Mouse (Mus musculus): ENCODE measurements around the gene Inppl1. TPM values are rescaled to one million over a fixed set of nuclear protein-coding genes. Genes with fewer than 3 reads are reported as not detected.

The Inppl1 gene
- total and polyA plus RNA-seq, 3 experiments: 31.6 to 54.1 (median 43.2) TPM

DNA sequence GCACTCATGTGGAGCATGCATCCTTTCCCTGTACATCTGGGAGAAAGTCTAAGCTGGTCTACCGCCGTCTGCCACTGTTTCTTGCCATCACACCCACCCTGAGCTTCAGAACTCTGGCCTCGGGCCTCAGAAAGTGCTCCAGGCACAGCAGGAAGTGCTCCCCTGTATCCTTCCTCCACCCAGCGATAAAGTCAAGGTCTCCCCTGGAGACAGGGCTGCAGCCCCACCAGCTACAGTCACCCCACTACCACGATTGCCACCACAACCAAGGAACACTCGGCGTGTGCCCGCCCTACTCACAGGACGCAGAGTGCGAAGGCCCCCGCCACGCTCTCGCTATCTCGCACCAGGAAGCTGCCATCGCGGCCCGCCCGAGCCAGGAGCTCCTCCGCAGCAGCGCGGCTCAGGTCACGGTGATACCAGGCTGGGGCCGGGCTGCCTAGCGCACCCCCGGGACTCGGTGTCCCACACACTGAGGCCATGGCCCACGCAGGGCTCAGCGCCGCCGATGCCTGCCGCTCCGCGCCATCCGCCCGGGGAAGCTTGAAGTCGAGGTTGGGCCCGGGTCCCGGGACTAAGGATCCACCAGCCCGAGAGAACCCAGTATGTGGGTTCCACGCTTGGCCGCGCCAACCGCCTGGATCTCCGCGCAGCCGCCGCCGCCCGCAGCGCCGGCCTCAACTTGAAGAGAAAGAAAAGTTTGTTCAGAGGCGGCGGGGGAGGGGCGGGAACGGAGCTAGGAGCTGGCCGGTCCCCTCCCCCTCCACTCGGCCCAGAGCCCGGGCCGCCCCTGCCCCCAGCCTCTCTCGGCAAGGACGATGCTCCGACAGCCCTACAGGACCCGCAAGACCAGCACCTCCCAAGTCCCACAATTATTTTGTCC lies 1.5 kb downstream of the Inppl1 start:
- no peaks in the 10 kb centered on the region for H3K9me3 ChIP-seq (replicated peaks)
- DNase-seq (ENCODE audit: low spot score) (peak; percentile 36), ATAC-seq (ENCODE audit: extremely low read depth, insufficient number of reproducible peaks, low FRiP score, poor library complexity, severe bottlenecking) (peak; percentile 38; the same call in 1 of the 2 replicates)
- peaks cover 38% of the 10 kb centered on the region for H3K36me3 ChIP-seq (replicated peaks)
- peaks cover 26% of the 10 kb centered on the region for H3K4me1 ChIP-seq (ENCODE audit: insufficient read depth, low read depth, low read length)
- TF ChIP-seq POLR2AphosphoS5 (IDR thresholded peaks at IDR 0.05; ENCODE audit: insufficient replicate concordance, low read depth, low read length): no peak
- TF ChIP-seq CTCF (IDR thresholded peaks at IDR 0.05; ENCODE audit: low read depth, low read length): no peak
- TF ChIP-seq GATA2 (IDR thresholded peaks at IDR 0.05; ENCODE audit: borderline replicate concordance, low read depth, low read length): no peak
- peak overlapping the region; percentile 80 for H3K4me3 ChIP-seq (ENCODE audit: low read depth, low read length)
- H3K27me3 ChIP-seq (ENCODE audit: insufficient read depth, low read length): peaks cover 15% of the 10 kb centered on the region

DNA sequence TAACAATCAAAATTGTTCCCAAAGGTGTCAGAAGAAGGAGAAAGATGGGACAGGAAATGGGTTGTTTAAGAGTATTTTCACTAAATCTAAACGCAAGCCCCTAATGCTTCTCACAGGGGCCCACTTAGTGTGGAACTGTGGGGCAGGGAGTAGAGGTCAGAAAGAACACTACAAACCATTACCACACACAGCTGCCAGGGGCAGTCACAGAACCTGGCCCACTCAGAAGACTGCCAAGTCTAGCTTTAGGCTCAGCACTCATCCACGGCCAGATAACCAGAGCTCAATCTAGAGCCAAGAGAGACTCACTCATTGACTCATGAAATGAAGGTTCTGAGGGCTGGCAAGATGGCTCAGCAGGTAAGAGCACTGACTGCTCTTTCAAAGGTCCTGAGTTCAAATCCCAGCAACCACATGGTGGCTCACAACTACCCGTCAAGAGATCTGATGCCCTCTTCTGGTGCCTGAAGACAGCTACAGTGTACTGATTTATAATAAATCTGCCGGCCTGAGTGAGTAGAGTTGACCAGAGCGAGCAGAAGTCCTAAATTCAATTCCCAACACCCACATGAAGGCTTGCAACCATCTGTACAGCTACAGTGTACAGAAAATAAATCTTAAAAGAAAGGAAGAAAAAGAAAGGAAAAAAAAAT lies 2.4 kb downstream of the Inppl1 start:
- TF ChIP-seq GATA1 (IDR thresholded peaks at IDR 0.05; ENCODE audit: borderline replicate concordance, low read length): no peak
- TF ChIP-seq CTCF (IDR thresholded peaks at IDR 0.05; ENCODE audit: low read depth, low read length): no peak
- TF ChIP-seq TAL1 (conservative IDR thresholded peaks at IDR 0.05; ENCODE audit: low read depth, low read length): no peak
- TF ChIP-seq GATA2 (IDR thresholded peaks at IDR 0.05; ENCODE audit: borderline replicate concordance, low read depth, low read length): no peak
- TF ChIP-seq POLR2AphosphoS5 (IDR thresholded peaks at IDR 0.05; ENCODE audit: insufficient replicate concordance, low read depth, low read length): no peak
- Histone ChIP-seq H3K36me3 (replicated peaks) (peaks cover 48% of the 10 kb centered on the region), H3K9me3 (replicated peaks) (no peaks in the 10 kb centered on the region), H3K4me1 (ENCODE audit: insufficient read depth, low read depth, low read length) (peaks cover 26% of the 10 kb centered on the region), H3K27me3 (ENCODE audit: insufficient read depth, low read length) (peaks cover 12% of the 10 kb centered on the region), H3K4me3 (ENCODE audit: low read depth, low read length) (no peak overlapping the region)
- no peak for DNase-seq (ENCODE audit: low spot score)
- no peak for ATAC-seq (ENCODE audit: extremely low read depth, insufficient number of reproducible peaks, low FRiP score, poor library complexity, severe bottlenecking)

DNA sequence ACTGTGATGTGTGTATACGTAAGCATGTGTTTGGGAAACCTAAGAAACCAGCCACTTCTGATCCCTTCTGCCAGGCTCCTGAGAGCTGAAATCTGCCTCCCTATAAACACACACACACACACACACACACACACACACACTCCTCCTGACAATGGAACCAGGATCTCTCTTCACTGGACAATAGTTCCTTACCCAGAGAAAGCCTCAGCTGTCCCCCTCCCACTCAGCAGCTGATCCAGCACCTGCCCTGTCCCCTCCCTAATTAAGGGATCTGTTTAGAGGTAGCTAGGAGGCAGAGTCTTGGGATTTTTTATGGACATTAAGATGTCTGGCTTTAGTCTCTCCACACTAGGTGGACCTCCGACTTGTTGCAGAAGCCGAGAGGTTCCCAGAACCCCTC lies 3.1 kb downstream of the Inppl1 start:
- H3K27me3 ChIP-seq (ENCODE audit: insufficient read depth, low read length): peaks cover 8% of the 10 kb centered on the region
- DNase-seq (ENCODE audit: low spot score) (no peak), ATAC-seq (ENCODE audit: extremely low read depth, insufficient number of reproducible peaks, low FRiP score, poor library complexity, severe bottlenecking) (no peak)
- H3K4me1 ChIP-seq (ENCODE audit: insufficient read depth, low read depth, low read length): peaks cover 26% of the 10 kb centered on the region
- TF ChIP-seq GATA1 (IDR thresholded peaks at IDR 0.05; ENCODE audit: borderline replicate concordance, low read length) (no peak), TAL1 (conservative IDR thresholded peaks at IDR 0.05; ENCODE audit: low read depth, low read length) (no peak), GATA2 (IDR thresholded peaks at IDR 0.05; ENCODE audit: borderline replicate concordance, low read depth, low read length) (no peak), CTCF (IDR thresholded peaks at IDR 0.05; ENCODE audit: low read depth, low read length) (no peak), POLR2AphosphoS5 (IDR thresholded peaks at IDR 0.05; ENCODE audit: insufficient replicate concordance, low read depth, low read length) (no peak)
- no peak overlapping the region for H3K4me3 ChIP-seq (ENCODE audit: low read depth, low read length)
- H3K36me3 ChIP-seq (replicated peaks): peaks cover 54% of the 10 kb centered on the region
- no peaks in the 10 kb centered on the region for H3K9me3 ChIP-seq (replicated peaks)

DNA sequence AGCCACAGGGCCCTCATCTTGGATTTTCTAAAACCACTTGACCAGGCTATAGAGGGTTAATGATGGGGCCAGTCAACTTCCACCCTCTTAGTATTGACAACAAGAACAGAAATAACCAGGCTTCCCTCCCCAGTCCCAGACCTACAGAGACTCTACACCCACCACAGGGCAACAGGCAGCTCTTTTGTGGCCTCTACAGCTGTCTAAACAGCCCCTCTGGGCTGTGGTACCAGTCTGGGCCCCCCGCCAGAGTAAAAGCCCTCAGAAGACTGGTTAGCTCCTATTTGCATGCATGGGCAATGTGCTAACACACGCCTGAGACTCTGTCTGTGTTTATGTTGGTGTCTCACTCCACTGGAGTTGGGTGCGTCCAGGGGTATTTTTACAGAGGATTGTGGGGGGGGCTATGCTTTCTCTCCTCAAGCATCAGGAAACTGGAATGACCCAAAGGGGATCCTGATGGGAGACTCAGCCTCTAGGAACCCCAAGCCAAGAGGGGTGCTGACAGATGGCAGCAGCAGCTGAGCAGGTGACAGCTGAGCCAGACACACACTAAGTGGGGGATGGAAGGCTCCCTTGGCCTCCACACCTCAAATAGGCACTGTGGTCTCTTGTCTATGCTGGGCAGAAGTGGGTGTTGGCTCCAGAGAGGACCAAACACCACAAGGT lies 4.0 kb downstream of the Inppl1 start:
- no peak for ATAC-seq (ENCODE audit: extremely low read depth, insufficient number of reproducible peaks, low FRiP score, poor library complexity, severe bottlenecking)
- peaks cover 26% of the 10 kb centered on the region for H3K4me1 ChIP-seq (ENCODE audit: insufficient read depth, low read depth, low read length)
- peaks cover 62% of the 10 kb centered on the region for H3K36me3 ChIP-seq (replicated peaks)
- no peaks in the 10 kb centered on the region for H3K9me3 ChIP-seq (replicated peaks)
- no peak overlapping the region for H3K4me3 ChIP-seq (ENCODE audit: low read depth, low read length)
- H3K27me3 ChIP-seq (ENCODE audit: insufficient read depth, low read length): peaks cover 8% of the 10 kb centered on the region
- TF ChIP-seq POLR2AphosphoS5 (IDR thresholded peaks at IDR 0.05; ENCODE audit: insufficient replicate concordance, low read depth, low read length) (no peak), GATA1 (IDR thresholded peaks at IDR 0.05; ENCODE audit: borderline replicate concordance, low read length) (no peak), TAL1 (conservative IDR thresholded peaks at IDR 0.05; ENCODE audit: low read depth, low read length) (no peak), CTCF (IDR thresholded peaks at IDR 0.05; ENCODE audit: low read depth, low read length) (no peak), GATA2 (IDR thresholded peaks at IDR 0.05; ENCODE audit: borderline replicate concordance, low read depth, low read length) (no peak)
- no peak for DNase-seq (ENCODE audit: low spot score)

DNA sequence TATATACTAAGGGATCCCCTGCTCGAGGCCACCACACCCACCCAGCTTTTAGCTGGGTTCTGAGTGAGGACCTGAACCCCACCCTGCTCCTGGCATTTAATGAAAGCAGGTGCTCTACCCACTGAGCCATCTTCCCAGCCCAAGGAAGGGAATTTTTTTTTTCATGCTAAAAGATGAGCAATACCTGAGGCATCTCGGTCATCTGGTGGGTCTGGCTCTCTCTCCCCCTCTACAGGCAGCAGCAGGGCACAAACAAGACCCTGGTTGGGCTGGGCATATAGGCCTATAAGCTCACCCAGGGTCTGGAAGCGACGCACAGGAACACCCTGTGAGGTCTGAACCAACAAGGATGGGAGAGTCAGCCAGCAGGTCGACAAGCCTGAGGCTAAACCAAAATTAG lies 4.7 kb downstream of the Inppl1 start:
- ATAC-seq (ENCODE audit: extremely low read depth, insufficient number of reproducible peaks, low FRiP score, poor library complexity, severe bottlenecking) (no peak), DNase-seq (ENCODE audit: low spot score) (no peak)
- peaks cover 5% of the 10 kb centered on the region for H3K27me3 ChIP-seq (ENCODE audit: insufficient read depth, low read length)
- H3K4me3 ChIP-seq (ENCODE audit: low read depth, low read length): no peak overlapping the region
- no peaks in the 10 kb centered on the region for H3K9me3 ChIP-seq (replicated peaks)
- peaks cover 26% of the 10 kb centered on the region for H3K4me1 ChIP-seq (ENCODE audit: insufficient read depth, low read depth, low read length)
- H3K36me3 ChIP-seq (replicated peaks): peaks cover 69% of the 10 kb centered on the region
- TF ChIP-seq GATA1 (IDR thresholded peaks at IDR 0.05; ENCODE audit: borderline replicate concordance, low read length) (no peak), CTCF (IDR thresholded peaks at IDR 0.05; ENCODE audit: low read depth, low read length) (no peak), POLR2AphosphoS5 (IDR thresholded peaks at IDR 0.05; ENCODE audit: insufficient replicate concordance, low read depth, low read length) (no peak), GATA2 (IDR thresholded peaks at IDR 0.05; ENCODE audit: borderline replicate concordance, low read depth, low read length) (no peak)

- no peaks in the 10 kb centered on the region for H3K9me3 ChIP-seq (replicated peaks)
- TF ChIP-seq GATA2 (IDR thresholded peaks at IDR 0.05; ENCODE audit: borderline replicate concordance, low read depth, low read length): no peak
- no peak for TF ChIP-seq GATA1 (IDR thresholded peaks at IDR 0.05; ENCODE audit: borderline replicate concordance, low read length)
- TF ChIP-seq CTCF (IDR thresholded peaks at IDR 0.05; ENCODE audit: low read depth, low read length): no peak
- no peak for TF ChIP-seq TAL1 (conservative IDR thresholded peaks at IDR 0.05; ENCODE audit: low read depth, low read length)
- TF ChIP-seq POLR2AphosphoS5 (IDR thresholded peaks at IDR 0.05; ENCODE audit: insufficient replicate concordance, low read depth, low read length): no peak
Measured at GRCm38 (mm10) chr7:101832372-101832771, 5.7 kb downstream of the Inppl1 start.

More at GRCm38 (mm10) chr7:101832372-101832771, 5.7 kb downstream of the Inppl1 start:
- H3K36me3 ChIP-seq (replicated peaks): peaks cover 79% of the 10 kb centered on the region
- DNase-seq (ENCODE audit: low spot score) (no peak), ATAC-seq (ENCODE audit: extremely low read depth, insufficient number of reproducible peaks, low FRiP score, poor library complexity, severe bottlenecking) (no peak)
- H3K4me3 ChIP-seq (ENCODE audit: low read depth, low read length): no peak overlapping the region
- H3K4me1 ChIP-seq (ENCODE audit: insufficient read depth, low read depth, low read length): peaks cover 16% of the 10 kb centered on the region
- H3K27me3 ChIP-seq (ENCODE audit: insufficient read depth, low read length): no peaks in the 10 kb centered on the region

Measured in G1E (cell line).